Mouse (Mus musculus): ENCODE results near the gene Sh3gl2. TPM values are rescaled to one million over a fixed set of nuclear protein-coding genes. Genes with fewer than 3 reads are reported as not detected.
A peak's percentile ranks its signal among the peaks of the same experiment; 100 is the strongest.

Gene Sh3gl2
- 10 to 100 TPM; 27.7 to 41.8 TPM for total RNA-seq (2021)
- polyA plus RNA-seq (2012; rRNA removed), result 7.7 and 8.9 TPM in 2 replicates
- long read RNA-seq, transcript Sh3gl2-201 (9 exons, 2,822 nt), result major isoform, 30 of 31 reads
- long read RNA-seq, partial matches to known transcripts, result 0 of 31 reads
- long read RNA-seq, other reads (novel, unspliced or antisense), result 1 of 31 reads

- peak; percentile 75 for DNase-seq
These were observed at the start of gene Sh3gl2 for GRCm38 (mm10) chr4:85205071-85205635. TSS of gene Sh3gl2 (plus strand) at chr4:85205126.

GRCm38 (mm10) chr4:85161156-85161555 is 43.8 kb upstream of the Sh3gl2 start:
- no peak for DNase-seq

- DNase-seq, result peak; percentile 59
These were observed 42.2 kb upstream of the Sh3gl2 start for GRCm38 (mm10) chr4:85162468-85163312.

- no peak for DNase-seq
These were observed 41.7 kb upstream of the Sh3gl2 start for GRCm38 (mm10) chr4:85163313-85163615.

GRCm38 (mm10) chr4:85168001-85168400 is 36.9 kb upstream of the Sh3gl2 start:
- no peak for DNase-seq

- DNase-seq, result no peak
These were observed 29.5 kb upstream of the Sh3gl2 start for GRCm38 (mm10) chr4:85175466-85175865.

- DNase-seq, result no peak
These were observed 26.4 kb upstream of the Sh3gl2 start for GRCm38 (mm10) chr4:85178394-85179051.

GRCm38 (mm10) chr4:85186011-85186410 is 18.9 kb upstream of the Sh3gl2 start:
- DNase-seq, result no peak

GRCm38 (mm10) chr4:85196201-85196600 is 8.7 kb upstream of the Sh3gl2 start:
- peak; percentile 47 for DNase-seq

GRCm38 (mm10) chr4:85198431-85198830 is 6.5 kb upstream of the Sh3gl2 start:
- no peak for DNase-seq

GRCm38 (mm10) chr4:85202582-85202981 is 2.3 kb upstream of the Sh3gl2 start:
- DNase-seq, result peak; percentile 76

GRCm38 (mm10) chr4:85205636-85206211 is 798 bp downstream of the Sh3gl2 start:
- DNase-seq, result peak; percentile 64

GRCm38 (mm10) chr4:85206675-85207400 is 1.9 kb downstream of the Sh3gl2 start:
- no peak for DNase-seq

GRCm38 (mm10) chr4:85207515-85207914 is 2.6 kb downstream of the Sh3gl2 start:
- no peak for DNase-seq

GRCm38 (mm10) chr4:85208531-85208930 is 3.6 kb downstream of the Sh3gl2 start:
- DNase-seq, result no peak

- DNase-seq, result no peak
These were observed 6.0 kb downstream of the Sh3gl2 start for GRCm38 (mm10) chr4:85210953-85211352.

- no peak for DNase-seq
These were observed 12.1 kb downstream of the Sh3gl2 start for GRCm38 (mm10) chr4:85217003-85217402.

- DNase-seq, result no peak
These were observed 17.8 kb downstream of the Sh3gl2 start for GRCm38 (mm10) chr4:85222716-85223115.

- no peak for DNase-seq
These were observed 21.8 kb downstream of the Sh3gl2 start for GRCm38 (mm10) chr4:85226731-85227130.

GRCm38 (mm10) chr4:85227664-85228588 is 23.0 kb downstream of the Sh3gl2 start:
- no peak for DNase-seq

GRCm38 (mm10) chr4:85228589-85228948 is 23.6 kb downstream of the Sh3gl2 start:
- DNase-seq, result no peak
